Mouse (Mus musculus) hindbrain, embryonic 10.5 days (tissue): Measurements from ENCODE around the gene Ruvbl2. TPM values are rescaled to one million over a fixed set of nuclear protein-coding genes. Genes with fewer than 3 reads are reported as not detected.
"Not testable (repeated sequence)": the region's sequence is repeated elsewhere in the genome, so short reads cannot be mapped to it uniquely, and the experiment has no call there.

ENCODE experiments used
- DNase-seq: peaks from one replicate; pipeline ENCODE4 v3.0.0-alpha.2; 2017; ENCODE audit warnings: low spot score
- H3K27ac ChIP-seq: fragments of 300-500 bp; sonication (generic); 2 replicates; pipeline ENCODE4 v1.5.1; 2016; ENCODE audit warnings: mild to moderate bottlenecking, moderate library complexity
- H3K27me3 ChIP-seq: fragments of 300-500 bp; sonication (generic); 2 replicates; pipeline ENCODE4 v1.6.1; 2016; ENCODE audit warnings: mild to moderate bottlenecking; ENCODE audit not compliant: poor library complexity, insufficient read depth, severe bottlenecking
- H3K36me3 ChIP-seq: fragments of 300-500 bp; sonication (generic); 2 replicates; pipeline ENCODE4 v1.6.1; 2016; ENCODE audit warnings: mild to moderate bottlenecking, moderate library complexity
- H3K4me1 ChIP-seq: fragments of 300-500 bp; sonication (generic); replicated peaks from 2 replicates; pipeline ENCODE4 v1.6.1; 2016; ENCODE audit warnings: mild to moderate bottlenecking
- H3K4me3 ChIP-seq: fragments of 300-500 bp; sonication (generic); 2 replicates; pipeline ENCODE4 v1.5.1; 2016; ENCODE audit warnings: mild to moderate bottlenecking, moderate library complexity
- H3K9me3 ChIP-seq: fragments of 300-500 bp; sonication (generic); 2 replicates; pipeline ENCODE4 v1.6.1; 2016; ENCODE audit warnings: mild to moderate bottlenecking, moderate library complexity
- WGBS: fragments of 180-500 bp; shearing (Covaris S2); methylation state at CpG from one replicate; pipeline ENCODE4 v1.1.7; 2016; 5-methylcytosine and 5-hydroxymethylcytosine counted together
- polyA plus RNA-seq: library from polyadenylated mRNA; unstranded; fragments of >200 nt; fragmentation: Nextera tagmentation; extraction: Ambion mirVana; gene quantifications from 2 replicates; pipeline ENCODE4 v1.2.1, GENCODE M21; 2016

The Ruvbl2 gene
- polyA plus RNA-seq, 1 experiment from 2014 or later: 192 TPM

- H3K4me3 ChIP-seq: no peak overlapping the region
- H3K27ac ChIP-seq: no peak overlapping the region
- peaks cover 14% of the 10 kb centered on the region for H3K4me1 ChIP-seq
- DNase-seq: no peak
- 83% methylated on average over 10 of the region's 10 CpGs for WGBS
- peaks cover 18% of the 10 kb centered on the region for H3K27me3 ChIP-seq
- H3K9me3 ChIP-seq: no peaks in the 10 kb centered on the region
- H3K36me3 ChIP-seq: no peaks in the 10 kb centered on the region
These were observed 36.3 kb downstream of the Ruvbl2 start for GRCm38 (mm10) chr7:45401521-45402085.

GRCm38 (mm10) chr7:45396787-45397186, 41.1 kb downstream of the Ruvbl2 start:
- DNase-seq: no peak
- Histone ChIP-seq H3K27ac (no peak overlapping the region), H3K9me3 (no peaks in the 10 kb centered on the region), H3K4me3 (no peak overlapping the region), H3K27me3 (no peaks in the 10 kb centered on the region), H3K36me3 (peaks cover 29% of the 10 kb centered on the region), H3K4me1 (peaks cover 21% of the 10 kb centered on the region)
- 81% methylated on average over 2 of the region's 2 CpGs for WGBS

- not testable (repeated sequence) for H3K27me3 ChIP-seq, H3K9me3 ChIP-seq, DNase-seq
- peaks cover 21% of the 10 kb centered on the region for H3K4me1 ChIP-seq
- peak overlapping the region; percentile 99 for H3K27ac ChIP-seq
- H3K4me3 ChIP-seq: peak overlapping the region; percentile 83
- peaks cover 33% of the 10 kb centered on the region for H3K36me3 ChIP-seq
- 9% methylated on average over 3 of the region's 3 CpGs for WGBS
These were observed 41.5 kb downstream of the Ruvbl2 start for GRCm38 (mm10) chr7:45396337-45396775.

- Histone ChIP-seq H3K27ac (peak within 1 kb of the TSS; percentile 99), H3K27me3 (no peaks in the 10 kb centered on the region), H3K4me3 (peak within 1 kb of the TSS; percentile 83), H3K4me1 (peaks cover 21% of the 10 kb centered on the region), H3K9me3 (no peaks in the 10 kb centered on the region), H3K36me3 (peaks cover 39% of the 10 kb centered on the region)
- WGBS: under 1% methylated on average over 60 of the region's 60 CpGs
- DNase-seq: peak; percentile 100
These were observed 42.1 kb downstream of the Ruvbl2 start, which contains the start of gene Snrnp70 for GRCm38 (mm10) chr7:45395578-45396336. Snrnp70 (minus strand) TSS chr7:45395742.

- Histone ChIP-seq H3K9me3 (no peaks in the 10 kb centered on the region), H3K4me3 (peak overlapping the region; percentile 83), H3K4me1 (peaks cover 21% of the 10 kb centered on the region), H3K27ac (peak overlapping the region; percentile 99), H3K36me3 (peaks cover 46% of the 10 kb centered on the region), H3K27me3 (no peaks in the 10 kb centered on the region)
- under 1% methylated on average over 20 of the region's 20 CpGs for WGBS
- DNase-seq: no peak
These were observed 42.8 kb downstream of the Ruvbl2 start for GRCm38 (mm10) chr7:45395129-45395541.

- Histone ChIP-seq H3K9me3 (no peaks in the 10 kb centered on the region), H3K27me3 (no peaks in the 10 kb centered on the region), H3K4me1 (no peaks in the 10 kb centered on the region), H3K4me3 (no peak overlapping the region), H3K27ac (no peak overlapping the region), H3K36me3 (peaks cover 100% of the 10 kb centered on the region)
- DNase-seq: no peak
- WGBS: 88% methylated on average over 3 of the region's 3 CpGs
These were observed 51.8 kb downstream of the Ruvbl2 start for GRCm38 (mm10) chr7:45386077-45386476.

- no peaks in the 10 kb centered on the region for H3K27me3 ChIP-seq
- H3K27ac ChIP-seq: no peak overlapping the region
- H3K4me1 ChIP-seq: peaks cover 6% of the 10 kb centered on the region
- 95% methylated on average over 1 of the region's 1 CpGs for WGBS
- no peak for DNase-seq
- H3K4me3 ChIP-seq: no peak overlapping the region
- H3K9me3 ChIP-seq: no peaks in the 10 kb centered on the region
- peaks cover 91% of the 10 kb centered on the region for H3K36me3 ChIP-seq
These were observed 61.8 kb downstream of the Ruvbl2 start for GRCm38 (mm10) chr7:45376057-45376456.

- Histone ChIP-seq H3K36me3 (peaks cover 76% of the 10 kb centered on the region), H3K9me3 (no peaks in the 10 kb centered on the region), H3K27me3 (peaks cover 9% of the 10 kb centered on the region), H3K4me1 (peaks cover 21% of the 10 kb centered on the region), H3K4me3 (no peak overlapping the region), H3K27ac (no peak overlapping the region)
- no peak for DNase-seq
- WGBS: 95% methylated on average over 8 of the region's 8 CpGs
These were observed 63.3 kb downstream of the Ruvbl2 start for GRCm38 (mm10) chr7:45374620-45375019.

GRCm38 (mm10) chr7:45372371-45372770, 65.5 kb downstream of the Ruvbl2 start:
- Histone ChIP-seq H3K27ac (no peak overlapping the region), H3K9me3 (no peaks in the 10 kb centered on the region), H3K27me3 (peaks cover 30% of the 10 kb centered on the region), H3K36me3 (peaks cover 54% of the 10 kb centered on the region), H3K4me1 (peaks cover 33% of the 10 kb centered on the region), H3K4me3 (no peak overlapping the region)
- WGBS: 89% methylated on average over 5 of the region's 5 CpGs
- DNase-seq: no peak

Other genes starting within 250 kb of the Ruvbl2 start
- 0.64 and 0.80 TPM in 2 replicates for gene Ccdc155, start 233.2 kb downstream of the Ruvbl2 start, polyA plus RNA-seq
- gene Dkkl1, start 225.9 kb downstream of the Ruvbl2 start, polyA plus RNA-seq: 1.8 and 2.1 TPM in 2 replicates
- 324 and 370 TPM in 2 replicates for gene Tead2, start 222.3 kb downstream of the Ruvbl2 start, polyA plus RNA-seq
- gene Cd37, start 199.0 kb downstream of the Ruvbl2 start, polyA plus RNA-seq: 1.0 and 1.1 TPM in 2 replicates
- gene Slc6a16, start 197.0 kb downstream of the Ruvbl2 start, polyA plus RNA-seq: 0.26 TPM in 1 of 2 replicates, not detected in the other
- not detected in 2 replicates for gene Slc6a21, start 160.6 kb downstream of the Ruvbl2 start, polyA plus RNA-seq
- gene Trpm4, start 104.3 kb downstream of the Ruvbl2 start, polyA plus RNA-seq: 10.5 and 12.5 TPM in 2 replicates
- 0.36 and 0.42 TPM in 2 replicates for gene Hrc, start 102.8 kb downstream of the Ruvbl2 start, polyA plus RNA-seq
- gene Ppfia3, start 71.1 kb downstream of the Ruvbl2 start, polyA plus RNA-seq: 8.4 and 12.9 TPM in 2 replicates
- 0.89 and 1.5 TPM in 2 replicates for gene Lin7b, start 67.5 kb downstream of the Ruvbl2 start, polyA plus RNA-seq
- 223 and 271 TPM in 2 replicates for gene Snrnp70, start 42.4 kb downstream of the Ruvbl2 start, polyA plus RNA-seq
- gene Kcna7, start 32.4 kb downstream of the Ruvbl2 start, polyA plus RNA-seq: 0.07 TPM in 1 of 2 replicates, not detected in the other
- gene Ntf5, start 24.4 kb downstream of the Ruvbl2 start, polyA plus RNA-seq: 1.0 and 1.1 TPM in 2 replicates
- 0.60 and 1.5 TPM in 2 replicates for gene Lhb, start 17.3 kb downstream of the Ruvbl2 start, polyA plus RNA-seq
- gene Gys1, start 3.3 kb downstream of the Ruvbl2 start, polyA plus RNA-seq: 43.2 and 45.7 TPM in 2 replicates
- gene Ftl1, start 21.8 kb upstream of the Ruvbl2 start, polyA plus RNA-seq: 5,819 and 7,209 TPM in 2 replicates
- gene Bax, start 28.8 kb upstream of the Ruvbl2 start, polyA plus RNA-seq: 264 and 295 TPM in 2 replicates
- gene Tulp2, start 43.8 kb upstream of the Ruvbl2 start, polyA plus RNA-seq: 0.47 and 1.2 TPM in 2 replicates
- not detected in 2 replicates for gene Gm45808, start 48.7 kb upstream of the Ruvbl2 start, polyA plus RNA-seq
- 4.8 and 6.7 TPM in 2 replicates for gene Dhdh, start 50.7 kb upstream of the Ruvbl2 start, polyA plus RNA-seq
- 110 and 115 TPM in 2 replicates for gene Nucb1, start 72.3 kb upstream of the Ruvbl2 start, polyA plus RNA-seq
- gene Ppp1r15a, start 88.2 kb upstream of the Ruvbl2 start, polyA plus RNA-seq: 18.6 and 20.2 TPM in 2 replicates
- 4.1 and 4.5 TPM in 2 replicates for gene Plekha4, start 88.2 kb upstream of the Ruvbl2 start, polyA plus RNA-seq
- 1.1 and 1.5 TPM in 2 replicates for gene Hsd17b14, start 116.8 kb upstream of the Ruvbl2 start, polyA plus RNA-seq
- gene Bcat2, start 132.1 kb upstream of the Ruvbl2 start, polyA plus RNA-seq: 37.1 and 46.2 TPM in 2 replicates
- not detected in 2 replicates for gene Fgf21, start 177.4 kb upstream of the Ruvbl2 start, polyA plus RNA-seq
- gene Fut1, start 179.2 kb upstream of the Ruvbl2 start, polyA plus RNA-seq: 0.20 TPM in 1 of 2 replicates, not detected in the other
- gene Izumo1, start 183.7 kb upstream of the Ruvbl2 start, polyA plus RNA-seq: 0.19 TPM in 1 of 2 replicates, not detected in the other
- gene Rasip1, start 189.4 kb upstream of the Ruvbl2 start, polyA plus RNA-seq: 6.4 and 9.3 TPM in 2 replicates
- 2.6 and 2.9 TPM in 2 replicates for gene Mamstr, start 201.9 kb upstream of the Ruvbl2 start, polyA plus RNA-seq
- gene Fut2, start 228.3 kb upstream of the Ruvbl2 start, polyA plus RNA-seq: 0.12 and 0.21 TPM in 2 replicates
- 0.39 and 0.98 TPM in 2 replicates for gene Ntn5, start 245.9 kb upstream of the Ruvbl2 start, polyA plus RNA-seq